Mouse (Mus musculus) cerebellum, postnatal 25 days (tissue): ENCODE data around the gene Psmd11.
"Not testable (repeated sequence)": the region's sequence is repeated elsewhere in the genome, so short reads cannot be mapped to it uniquely, and the experiment has no call there.

Experiments used
- DNase-seq, 2 experiments: peaks; one replicate each; pipeline ENCODE4 v3.0.0; 2021; ENCODE audit warnings: mixed read lengths in 2 of 2

Gene Psmd11

GRCm38 (mm10) chr11:80428381-80429008 is at the start of gene Psmd11:
Psmd11 (plus strand) TSS chr11:80428615.
- peak; percentile 95 to 98 for DNase-seq

- DNase-seq = not testable (repeated sequence)
Observed at GRCm38 (mm10) chr11:80379184-80379583, 49.2 kb upstream of the Psmd11 start.

GRCm38 (mm10) chr11:80382626-80383018 is 45.8 kb upstream of the Psmd11 start:
- DNase-seq = peak in 1 of 2 experiments; percentile 68

- peak; percentile 97 to 99 for DNase-seq
Observed at GRCm38 (mm10) chr11:80383019-80383625, 45.3 kb upstream of the Psmd11 start, which contains the start of gene Zfp207. Zfp207 (plus strand) TSS chr11:80383279.

GRCm38 (mm10) chr11:80383626-80384046 is 44.8 kb upstream of the Psmd11 start:
- DNase-seq = peak in 1 of 2 experiments; percentile 53

- no peak for DNase-seq
Observed at GRCm38 (mm10) chr11:80384461-80384860, 44.0 kb upstream of the Psmd11 start.

- DNase-seq = no peak
Observed at GRCm38 (mm10) chr11:80385055-80385454, 43.4 kb upstream of the Psmd11 start.

- DNase-seq = no peak
Observed at GRCm38 (mm10) chr11:80386790-80387189, 41.6 kb upstream of the Psmd11 start.

GRCm38 (mm10) chr11:80389885-80390284 is 38.5 kb upstream of the Psmd11 start:
- DNase-seq = no peak

- peak in 1 of 2 experiments; percentile 38 for DNase-seq
Observed at GRCm38 (mm10) chr11:80391407-80392120, 36.9 kb upstream of the Psmd11 start.

GRCm38 (mm10) chr11:80395930-80396329 is 32.5 kb upstream of the Psmd11 start:
- no peak for DNase-seq

GRCm38 (mm10) chr11:80396617-80397016 is 31.8 kb upstream of the Psmd11 start:
- DNase-seq = no peak

GRCm38 (mm10) chr11:80407878-80408277 is 20.5 kb upstream of the Psmd11 start:
- not testable (repeated sequence) for DNase-seq

GRCm38 (mm10) chr11:80410377-80410776 is 18.0 kb upstream of the Psmd11 start:
- DNase-seq = no peak

GRCm38 (mm10) chr11:80417085-80417484 is 11.3 kb upstream of the Psmd11 start:
- DNase-seq = no peak

- no peak for DNase-seq
Observed at GRCm38 (mm10) chr11:80419743-80420142, 8.7 kb upstream of the Psmd11 start.

GRCm38 (mm10) chr11:80420202-80420984 is 8.0 kb upstream of the Psmd11 start:
- no peak for DNase-seq

- DNase-seq = no peak
Observed at GRCm38 (mm10) chr11:80421421-80422047, 6.9 kb upstream of the Psmd11 start.

GRCm38 (mm10) chr11:80424691-80425090 is 3.7 kb upstream of the Psmd11 start:
- no peak for DNase-seq

- no peak for DNase-seq
Observed at GRCm38 (mm10) chr11:80425247-80425778, 3.1 kb upstream of the Psmd11 start.

- DNase-seq = not testable (repeated sequence)
Observed at GRCm38 (mm10) chr11:80426029-80426813, 2.2 kb upstream of the Psmd11 start.
